Mouse (Mus musculus) heart, embryonic 13.5 days (tissue): ENCODE measurements at regions not wholly inside any gene's neighbourhood (a gene's known extent, or its start where the extent isn't known, plus 50 kb on each side); places are given as distances from the start of the nearest gene placed in this dataset.

Experiments
- ATAC-seq: fragments of 200-750 bp; cut with Nextera tagmentation; 2 replicates; pipeline ENCODE4 v1.8.0; 2017; ENCODE audit warnings: moderate TSS enrichment; ENCODE audit not compliant: insufficient number of reproducible peaks, low FRiP score, low TSS enrichment; ENCODE audit errors: extremely low read depth
- H3K27ac ChIP-seq: fragments of 300-500 bp; sonication (generic); replicated peaks from 2 replicates; pipeline ENCODE4 v1.5.1; 2015; ENCODE audit warnings: moderate library complexity, mild to moderate bottlenecking, inconsistent platforms
- H3K27me3 ChIP-seq: fragments of 300-500 bp; sonication (generic); replicated peaks from 2 replicates; pipeline ENCODE4 v1.6.1; 2015; ENCODE audit warnings: mild to moderate bottlenecking, inconsistent platforms
- H3K36me3 ChIP-seq: fragments of 300-500 bp; sonication (generic); 2 replicates; pipeline ENCODE4 v1.6.1; 2015; ENCODE audit warnings: mild to moderate bottlenecking, inconsistent platforms
- H3K4me1 ChIP-seq: fragments of 300-500 bp; sonication (generic); 2 replicates; pipeline ENCODE4 v1.6.1; 2015; ENCODE audit warnings: inconsistent platforms
- H3K4me2 ChIP-seq: fragments of 300-500 bp; sonication (generic); 2 replicates; pipeline ENCODE4 v1.6.1; 2015; ENCODE audit warnings: inconsistent platforms, mild to moderate bottlenecking, moderate library complexity
- H3K4me3 ChIP-seq: fragments of 300-500 bp; sonication (generic); 2 replicates; pipeline ENCODE4 v1.5.1; 2015; ENCODE audit warnings: moderate library complexity, mild to moderate bottlenecking, inconsistent platforms
- H3K9ac ChIP-seq: fragments of 300-500 bp; sonication (generic); 2 replicates; pipeline ENCODE4 v1.6.1; 2015; ENCODE audit warnings: inconsistent platforms, mild to moderate bottlenecking, moderate library complexity
- H3K9me3 ChIP-seq: fragments of 300-500 bp; sonication (generic); 2 replicates; pipeline ENCODE4 v1.6.1; 2016; ENCODE audit warnings: inconsistent platforms
- WGBS: fragments of 180-500 bp; shearing (Covaris S2); methylation state at CpG from one replicate; pipeline ENCODE4 v1.1.7; 2015; ENCODE audit warnings: mixed read lengths; 5-methylcytosine and 5-hydroxymethylcytosine counted together

GRCm38 (mm10) chr12:27083645-27084550 lies 258.5 kb downstream of the Sox11 start:
- 25% methylated on average over 4 of the region's 4 CpGs for WGBS
- H3K27me3 ChIP-seq: no peaks in the 10 kb centered on the region; the same call in 1 of the 2 replicates
- H3K9me3 ChIP-seq: no peaks in the 10 kb centered on the region
- H3K4me2 ChIP-seq: no peak overlapping the region
- no peak for ATAC-seq
- H3K9ac ChIP-seq: no peak overlapping the region
- no peak overlapping the region for H3K4me3 ChIP-seq
- no peaks in the 10 kb centered on the region for H3K36me3 ChIP-seq
- H3K27ac ChIP-seq: no peak overlapping the region
- peaks cover 21% of the 10 kb centered on the region for H3K4me1 ChIP-seq

- Histone ChIP-seq H3K9me3 (no peaks in the 10 kb centered on the region), H3K9ac (peak overlapping the region; percentile 65), H3K4me1 (peaks cover 21% of the 10 kb centered on the region), H3K27ac (no peak overlapping the region), H3K36me3 (no peaks in the 10 kb centered on the region), H3K4me2 (peak overlapping the region; percentile 70), H3K27me3 (no peaks in the 10 kb centered on the region; the same call in 1 of the 2 replicates), H3K4me3 (peak overlapping the region; percentile 39)
- no peak for ATAC-seq
- WGBS: 3% methylated on average over 8 of the region's 8 CpGs
Observed at GRCm38 (mm10) chr12:27083089-27083488, 259.3 kb downstream of the Sox11 start.

- 5% methylated on average over 8 of the region's 8 CpGs for WGBS
- no peaks in the 10 kb centered on the region for H3K36me3 ChIP-seq
- peak overlapping the region; percentile 65 for H3K9ac ChIP-seq
- H3K4me1 ChIP-seq: peaks cover 21% of the 10 kb centered on the region
- H3K9me3 ChIP-seq: no peaks in the 10 kb centered on the region
- H3K27me3 ChIP-seq: no peaks in the 10 kb centered on the region; the same call in 1 of the 2 replicates
- H3K27ac ChIP-seq: no peak overlapping the region
- peak overlapping the region; percentile 70 for H3K4me2 ChIP-seq
- no peak for ATAC-seq
- peak overlapping the region; percentile 39 for H3K4me3 ChIP-seq
Observed at GRCm38 (mm10) chr12:27082624-27083023, 259.8 kb downstream of the Sox11 start.

GRCm38 (mm10) chr12:27076107-27076738 lies 266.2 kb downstream of the Sox11 start:
- H3K9me3 ChIP-seq: no peaks in the 10 kb centered on the region
- no peak overlapping the region for H3K4me3 ChIP-seq
- H3K9ac ChIP-seq: no peak overlapping the region
- H3K27me3 ChIP-seq: no peaks in the 10 kb centered on the region
- WGBS: 77% methylated on average over 6 of the region's 6 CpGs
- no peak overlapping the region for H3K27ac ChIP-seq
- ATAC-seq: no peak
- no peaks in the 10 kb centered on the region for H3K36me3 ChIP-seq
- H3K4me2 ChIP-seq: no peak overlapping the region
- H3K4me1 ChIP-seq: no peaks in the 10 kb centered on the region

- no peak overlapping the region for H3K9ac ChIP-seq
- no peak for ATAC-seq
- WGBS: 52% methylated on average over 9 of the region's 9 CpGs
Observed at GRCm38 (mm10) chr12:27065011-27065517, 277.3 kb downstream of the Sox11 start.

GRCm38 (mm10) chr12:27063518-27063917 lies 278.9 kb downstream of the Sox11 start:
- 89% methylated on average over 4 of the region's 4 CpGs for WGBS
- H3K9me3 ChIP-seq: no peaks in the 10 kb centered on the region
- H3K4me1 ChIP-seq: peaks cover 29% of the 10 kb centered on the region
- no peak for ATAC-seq
- H3K4me2 ChIP-seq: no peak overlapping the region
- no peak overlapping the region for H3K4me3 ChIP-seq
- no peaks in the 10 kb centered on the region for H3K27me3 ChIP-seq
- no peak overlapping the region for H3K27ac ChIP-seq
- no peaks in the 10 kb centered on the region for H3K36me3 ChIP-seq
- no peak overlapping the region for H3K9ac ChIP-seq

More at GRCm38 (mm10) chr12:27065011-27065517, 277.3 kb downstream of the Sox11 start:
- H3K4me2 ChIP-seq: no peak overlapping the region
- no peaks in the 10 kb centered on the region for H3K27me3 ChIP-seq
- no peak overlapping the region for H3K27ac ChIP-seq
- no peak overlapping the region for H3K4me3 ChIP-seq
- peaks cover 26% of the 10 kb centered on the region for H3K4me1 ChIP-seq
- no peaks in the 10 kb centered on the region for H3K9me3 ChIP-seq
- H3K36me3 ChIP-seq: no peaks in the 10 kb centered on the region

GRCm38 (mm10) chr12:27062511-27063264 lies 279.7 kb downstream of the Sox11 start:
- Histone ChIP-seq H3K9ac (no peak overlapping the region), H3K4me2 (peak overlapping the region; percentile 76), H3K27me3 (no peaks in the 10 kb centered on the region), H3K27ac (0 out of 2 replicates have a peak overlapping the region, but pooled peaks have one; percentile 30), H3K4me1 (peaks cover 29% of the 10 kb centered on the region), H3K36me3 (no peaks in the 10 kb centered on the region), H3K4me3 (peak overlapping the region; percentile 50), H3K9me3 (no peaks in the 10 kb centered on the region)
- WGBS: 77% methylated on average over 6 of the region's 6 CpGs
- ATAC-seq: no peak

GRCm38 (mm10) chr12:27062061-27062461 lies 280.3 kb downstream of the Sox11 start:
- under 1% methylated on average over 10 of the region's 10 CpGs for WGBS
- ATAC-seq: no peak
- no peaks in the 10 kb centered on the region for H3K36me3 ChIP-seq
- peak overlapping the region; percentile 30; the same call in 1 of the 2 replicates for H3K27ac ChIP-seq
- H3K9ac ChIP-seq: peak overlapping the region; percentile 74
- H3K4me3 ChIP-seq: peak overlapping the region; percentile 50
- no peaks in the 10 kb centered on the region for H3K27me3 ChIP-seq
- peaks cover 29% of the 10 kb centered on the region for H3K4me1 ChIP-seq
- H3K9me3 ChIP-seq: no peaks in the 10 kb centered on the region
- H3K4me2 ChIP-seq: peak overlapping the region; percentile 76

- no peak for ATAC-seq
- Histone ChIP-seq H3K9me3 (no peaks in the 10 kb centered on the region), H3K4me1 (peaks cover 25% of the 10 kb centered on the region), H3K4me2 (peak overlapping the region; percentile 76), H3K27ac (0 out of 2 replicates have a peak overlapping the region, but pooled peaks have one; percentile 28), H3K9ac (peak overlapping the region; percentile 74), H3K4me3 (peak overlapping the region; percentile 50), H3K27me3 (no peaks in the 10 kb centered on the region), H3K36me3 (no peaks in the 10 kb centered on the region)
- 14% methylated on average over 17 of the region's 17 CpGs for whole genome bisulfite sequencing
Observed at GRCm38 (mm10) chr12:27060899-27061762, 281.2 kb downstream of the Sox11 start.

- Histone ChIP-seq H3K9me3 (no peaks in the 10 kb centered on the region), H3K27ac (no peak overlapping the region), H3K4me2 (peak overlapping the region; percentile 76; the same call in 1 of the 2 replicates), H3K4me1 (peaks cover 25% of the 10 kb centered on the region), H3K9ac (no peak overlapping the region), H3K4me3 (no peak overlapping the region), H3K27me3 (no peaks in the 10 kb centered on the region), H3K36me3 (no peaks in the 10 kb centered on the region)
- WGBS: 26% methylated on average over 4 of the region's 4 CpGs
- ATAC-seq: no peak
Observed at GRCm38 (mm10) chr12:27059885-27060284, 282.5 kb downstream of the Sox11 start.
